Mouse (Mus musculus) neural tube, embryonic 12.5 days (tissue): Measurements from ENCODE around the gene Olfr768. TPM values are rescaled to one million over a fixed set of nuclear protein-coding genes. Genes with fewer than 3 reads are reported as not detected.
"Not testable (repeated sequence)": the region's sequence is repeated elsewhere in the genome, so short reads cannot be mapped to it uniquely, and the experiment has no call there.

Source experiments
- ATAC-seq: fragments of 200-750 bp; cut with Nextera tagmentation; 2 replicates; pipeline ENCODE4 v1.8.0; 2017; ENCODE audit warnings: low read depth, mild to moderate bottlenecking, moderate TSS enrichment, moderate library complexity; ENCODE audit not compliant: low FRiP score
- H3K27ac ChIP-seq: fragments of 300-500 bp; sonication (generic); 2 replicates; pipeline ENCODE4 v1.5.1; 2016
- H3K27me3 ChIP-seq: fragments of 300-500 bp; sonication (generic); replicated peaks from 2 replicates; pipeline ENCODE4 v1.6.1; 2016; ENCODE audit warnings: mild to moderate bottlenecking
- H3K36me3 ChIP-seq: fragments of 300-500 bp; sonication (generic); 2 replicates; pipeline ENCODE4 v1.6.1; 2016; ENCODE audit warnings: mild to moderate bottlenecking
- H3K4me1 ChIP-seq: fragments of 300-500 bp; sonication (generic); 2 replicates; pipeline ENCODE4 v1.6.1; 2016
- H3K4me2 ChIP-seq: fragments of 300-500 bp; sonication (generic); replicated peaks from 2 replicates; pipeline ENCODE4 v1.6.1; 2016; ENCODE audit warnings: mild to moderate bottlenecking
- H3K4me3 ChIP-seq: fragments of 300-500 bp; sonication (generic); 2 replicates; pipeline ENCODE4 v1.5.1; 2016
- H3K9ac ChIP-seq: fragments of 300-500 bp; sonication (generic); 2 replicates; pipeline ENCODE4 v1.6.1; 2016; ENCODE audit warnings: mild to moderate bottlenecking
- H3K9me3 ChIP-seq: fragments of 300-500 bp; sonication (generic); 2 replicates; pipeline ENCODE4 v1.6.1; 2016; ENCODE audit warnings: mild to moderate bottlenecking
- WGBS: fragments of 180-500 bp; shearing (Covaris S2); methylation state at CpG from one replicate; pipeline ENCODE4 v1.1.7; 2016; 5-methylcytosine and 5-hydroxymethylcytosine counted together
- polyA plus RNA-seq: library from polyadenylated mRNA; unstranded; fragments of >200 nt; fragmentation: Nextera tagmentation; extraction: Ambion mirVana; gene quantifications from 2 replicates; pipeline ENCODE4 v1.2.1, GENCODE M21; 2016

The Olfr768 gene
- polyA plus RNA-seq: not detected in 2 replicates

- no peak within 1 kb of the TSS for H3K4me3 ChIP-seq
- no peaks in the 10 kb centered on the region for H3K4me1 ChIP-seq
- ATAC-seq: no peak
- 76% methylated on average over 1 of the region's 1 CpGs for WGBS
- no peaks in the 10 kb centered on the region for H3K36me3 ChIP-seq
- no peak within 1 kb of the TSS for H3K4me2 ChIP-seq
- H3K27me3 ChIP-seq: no peaks in the 10 kb centered on the region
- H3K27ac ChIP-seq: no peak within 1 kb of the TSS
- H3K9ac ChIP-seq: no peak within 1 kb of the TSS
- H3K9me3 ChIP-seq: no peaks in the 10 kb centered on the region
Observed at GRCm38 (mm10) chr10:129099275-129099674, at the start of gene Olfr768. TSS of gene Olfr768 (minus strand) at chr10:129099375.

DNA sequence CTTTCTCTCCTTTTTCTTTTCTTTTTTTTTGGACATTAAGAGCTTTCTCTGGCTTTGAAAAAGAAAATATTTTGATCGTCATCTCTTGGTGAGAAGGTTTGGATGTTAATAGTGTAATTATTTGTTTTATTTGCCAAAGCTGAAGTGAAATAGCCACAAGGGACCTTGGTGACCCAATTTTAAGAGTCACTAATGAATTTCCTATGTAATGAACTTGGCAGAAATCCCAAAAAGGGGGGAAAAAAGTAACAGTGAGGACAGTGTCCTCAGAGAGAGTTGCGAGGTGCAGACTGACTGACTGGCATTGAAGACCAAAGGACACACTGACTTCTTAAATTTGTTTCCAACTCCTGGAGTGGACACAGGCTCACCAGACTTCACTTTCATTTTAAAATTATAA is 39.7 kb upstream of the Olfr768 start, which contains the start of gene Olfr770:
TSS of gene Olfr770 (minus strand) at position 101 of the 400 bp plus-strand sequence.
- Histone ChIP-seq H3K4me3 (no peak within 1 kb of the TSS), H3K36me3 (no peaks in the 10 kb centered on the region), H3K4me1 (no peaks in the 10 kb centered on the region), H3K27me3 (no peaks in the 10 kb centered on the region), H3K27ac (no peak within 1 kb of the TSS), H3K4me2 (no peak within 1 kb of the TSS), H3K9me3 (no peaks in the 10 kb centered on the region), H3K9ac (no peak within 1 kb of the TSS)
- 90% methylated on average over 2 of the region's 2 CpGs for WGBS
- no peak for ATAC-seq

DNA sequence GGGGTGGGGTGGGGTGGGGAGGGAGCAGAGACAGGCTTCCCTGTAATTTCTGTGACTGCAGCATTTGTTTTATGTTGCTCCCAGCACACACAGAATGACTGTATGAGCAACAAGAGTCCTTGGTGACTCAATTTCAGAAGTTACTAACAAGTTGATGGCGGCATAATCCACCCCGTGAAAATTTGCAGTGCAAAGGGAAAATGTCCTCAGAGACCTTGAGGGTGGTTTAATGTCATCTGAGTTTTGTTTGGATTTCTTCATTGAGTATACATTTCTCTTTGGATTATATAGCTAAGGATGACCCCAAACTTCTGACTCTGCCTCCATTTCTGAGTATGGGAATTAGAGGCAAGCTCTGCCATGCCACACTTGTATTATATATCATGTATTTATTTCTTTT is 18.6 kb upstream of the Olfr768 start, which contains the start of gene Olfr769:
TSS of gene Olfr769 (minus strand) at position 101 of the 400 bp plus-strand sequence.
- Histone ChIP-seq H3K36me3 (no peaks in the 10 kb centered on the region), H3K9ac (no peak within 1 kb of the TSS), H3K9me3 (no peaks in the 10 kb centered on the region), H3K27ac (no peak within 1 kb of the TSS), H3K27me3 (no peaks in the 10 kb centered on the region), H3K4me3 (no peak within 1 kb of the TSS), H3K4me1 (no peaks in the 10 kb centered on the region), H3K4me2 (no peak within 1 kb of the TSS)
- ATAC-seq: no peak
- WGBS: 90% methylated on average over 2 of the region's 2 CpGs

GRCm38 (mm10) chr10:129115146-129115545 is 16.0 kb upstream of the Olfr768 start:
- Histone ChIP-seq H3K4me3 (no peak overlapping the region), H3K27ac (no peak overlapping the region), H3K36me3 (no peaks in the 10 kb centered on the region), H3K9ac (no peak overlapping the region), H3K4me1 (no peaks in the 10 kb centered on the region), H3K4me2 (no peak overlapping the region), H3K27me3 (no peaks in the 10 kb centered on the region), H3K9me3 (no peaks in the 10 kb centered on the region)
- WGBS: 96% methylated on average over 3 of the region's 3 CpGs
- ATAC-seq: no peak

- H3K9ac ChIP-seq: no peak overlapping the region
Observed at GRCm38 (mm10) chr10:129101231-129101630, 2.1 kb upstream of the Olfr768 start.

GRCm38 (mm10) chr10:129082810-129083209 is 16.4 kb downstream of the Olfr768 start, which contains the start of gene Olfr767:
TSS of gene Olfr767 (minus strand) at chr10:129082910.
- not testable (repeated sequence) for H3K4me2 ChIP-seq, ATAC-seq, H3K27ac ChIP-seq, H3K4me1 ChIP-seq, H3K27me3 ChIP-seq, H3K9me3 ChIP-seq, H3K4me3 ChIP-seq, H3K9ac ChIP-seq, H3K36me3 ChIP-seq

More at GRCm38 (mm10) chr10:129101231-129101630, 2.1 kb upstream of the Olfr768 start:
- 41% methylated on average over 3 of the region's 3 CpGs for WGBS
- Histone ChIP-seq H3K4me1 (no peaks in the 10 kb centered on the region), H3K27me3 (no peaks in the 10 kb centered on the region), H3K36me3 (no peaks in the 10 kb centered on the region), H3K27ac (no peak overlapping the region), H3K4me2 (no peak overlapping the region), H3K4me3 (no peak overlapping the region), H3K9me3 (no peaks in the 10 kb centered on the region)
- no peak for ATAC-seq

DNA sequence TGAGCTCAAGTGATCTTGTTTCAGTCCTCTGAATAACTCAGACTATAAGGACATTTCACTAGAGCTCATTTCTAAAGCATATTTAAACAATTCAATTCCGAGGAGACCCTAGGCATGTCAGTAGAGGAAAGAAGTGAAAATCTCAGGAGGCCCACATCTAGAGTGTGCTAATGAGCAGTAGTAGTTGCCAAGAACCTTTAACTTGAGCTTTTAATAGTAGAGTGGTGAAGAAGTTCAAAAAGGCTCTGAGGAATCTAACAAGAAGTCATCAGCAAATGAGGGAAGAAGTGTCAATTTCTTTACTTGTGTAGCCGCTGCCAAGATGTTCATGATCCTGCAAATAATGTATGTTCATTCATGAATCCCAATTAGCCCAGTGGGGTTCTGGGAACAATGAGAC is 30.3 kb downstream of the Olfr768 start, which contains the start of gene Olfr766-ps1:
TSS of gene Olfr766-ps1 (minus strand) at position 101 of the 400 bp plus-strand sequence.
- Histone ChIP-seq H3K9ac (no peak within 1 kb of the TSS), H3K27me3 (no peaks in the 10 kb centered on the region), H3K4me1 (no peaks in the 10 kb centered on the region), H3K9me3 (no peaks in the 10 kb centered on the region), H3K4me3 (no peak within 1 kb of the TSS), H3K36me3 (no peaks in the 10 kb centered on the region), H3K27ac (no peak within 1 kb of the TSS), H3K4me2 (no peak within 1 kb of the TSS)
- WGBS: 88% methylated on average over 2 of the region's 2 CpGs
- no peak for ATAC-seq

GRCm38 (mm10) chr10:129049898-129050297 is 49.3 kb downstream of the Olfr768 start, which contains the start of gene Olfr765:
TSS of gene Olfr765 (minus strand) at chr10:129049998.
- H3K27ac ChIP-seq, H3K9me3 ChIP-seq, H3K9ac ChIP-seq, ATAC-seq, H3K36me3 ChIP-seq, H3K4me2 ChIP-seq, H3K4me1 ChIP-seq, H3K27me3 ChIP-seq, H3K4me3 ChIP-seq: not testable (repeated sequence)

Other genes starting within 250 kb of the Olfr768 start
- 20.1 and 20.4 TPM in 2 replicates for gene Gdf11, start 207.7 kb downstream of the Olfr768 start, polyA plus RNA-seq
- 199 and 208 TPM in 2 replicates for gene Cd63, start 198.4 kb downstream of the Olfr768 start, polyA plus RNA-seq
- 13.5 and 15.7 TPM in 2 replicates for gene Rdh5, start 176.5 kb downstream of the Olfr768 start, polyA plus RNA-seq
- 227 and 233 TPM in 2 replicates for gene Bloc1s1, start 175.3 kb downstream of the Olfr768 start, polyA plus RNA-seq
- gene Itga7, start 165.6 kb downstream of the Olfr768 start, polyA plus RNA-seq: 7.9 and 8.3 TPM in 2 replicates
- gene Mettl7b, start 138.4 kb downstream of the Olfr768 start, polyA plus RNA-seq: not detected in 2 replicates
- not detected in 2 replicates for gene Olfr9, start 109.9 kb downstream of the Olfr768 start, polyA plus RNA-seq
- not detected in 2 replicates for gene Olfr763, start 88.6 kb downstream of the Olfr768 start, polyA plus RNA-seq
- gene Olfr764-ps1, start 59.5 kb downstream of the Olfr768 start, polyA plus RNA-seq: not detected in 2 replicates
- gene Olfr765, start 49.4 kb downstream of the Olfr768 start, polyA plus RNA-seq: not detected in 2 replicates
- gene Olfr766-ps1, start 30.4 kb downstream of the Olfr768 start, polyA plus RNA-seq: not detected in 2 replicates
- not detected in 2 replicates for gene Olfr767, start 16.5 kb downstream of the Olfr768 start, polyA plus RNA-seq
- gene Olfr769, start 18.5 kb upstream of the Olfr768 start, polyA plus RNA-seq: not detected in 2 replicates
- gene Olfr770, start 39.6 kb upstream of the Olfr768 start, polyA plus RNA-seq: not detected in 2 replicates
- not detected in 2 replicates for gene Olfr771, start 65.4 kb upstream of the Olfr768 start, polyA plus RNA-seq
- gene Olfr772, start 78.5 kb upstream of the Olfr768 start, polyA plus RNA-seq: not detected in 2 replicates
- gene Olfr773, start 88.0 kb upstream of the Olfr768 start, polyA plus RNA-seq: not detected in 2 replicates
- gene Olfr774, start 136.8 kb upstream of the Olfr768 start, polyA plus RNA-seq: not detected in 2 replicates
- gene Olfr775, start 149.0 kb upstream of the Olfr768 start, polyA plus RNA-seq: not detected in 2 replicates
- gene Olfr776, start 159.8 kb upstream of the Olfr768 start, polyA plus RNA-seq: not detected in 2 replicates
- not detected in 2 replicates for gene Olfr777, start 172.1 kb upstream of the Olfr768 start, polyA plus RNA-seq
- gene Olfr780, start 218.7 kb upstream of the Olfr768 start, polyA plus RNA-seq: not detected in 2 replicates
- not detected in 2 replicates for gene Olfr781, start 229.5 kb upstream of the Olfr768 start, polyA plus RNA-seq
- gene Olfr782, start 249.5 kb upstream of the Olfr768 start, polyA plus RNA-seq: not detected in 2 replicates